Mouse (Mus musculus) small intestine, adult 10 weeks (tissue): Measurements from ENCODE around the gene 9430097D07Rik. TPM values are rescaled to one million over a fixed set of nuclear protein-coding genes. Genes with fewer than 3 reads are reported as not detected.

Experiments
- polyA plus RNA-seq: library from polyadenylated mRNA; stranded (reverse); fragments of 350-450 nt; fragmentation: Illumina TruSeq; extraction: RNeasy Lipid Tissue Mini Kit (QIAGEN cat#74804); gene quantifications from one replicate; pipeline ENCODE4 v1.2.3, GENCODE M21; 2014; ENCODE audit warnings: low replicate concordance

Gene 9430097D07Rik
- polyA plus RNA-seq = not detected

DNA sequence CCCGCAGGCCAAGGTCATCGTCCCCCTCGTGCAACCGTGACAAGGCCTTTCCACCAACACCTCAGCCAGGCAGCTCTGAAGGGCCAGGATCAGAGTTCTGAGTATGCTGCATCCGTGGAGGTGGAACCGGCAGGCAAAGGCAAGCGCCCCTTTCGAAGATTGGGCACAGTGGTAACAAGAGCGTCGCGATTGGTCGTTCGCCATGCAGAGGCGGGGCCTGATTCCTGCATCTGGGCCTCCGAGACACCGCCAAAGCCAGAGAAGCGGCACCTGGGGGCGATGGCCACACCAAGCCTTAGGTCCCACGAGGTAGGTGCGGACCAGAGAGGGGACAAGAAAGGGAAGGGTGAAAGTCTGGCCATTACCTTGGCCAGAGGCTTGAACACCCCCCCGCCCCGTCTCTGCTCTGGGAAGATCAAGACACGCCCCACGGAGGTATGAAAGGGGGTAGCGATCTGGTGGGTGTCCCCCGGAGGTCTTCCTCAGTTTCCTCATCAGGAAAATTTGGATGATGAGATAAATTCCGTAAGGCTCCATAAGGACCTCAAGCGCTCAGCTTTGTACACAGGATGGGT, at the start of gene 9430097D07Rik:
TSS of gene 9430097D07Rik (minus strand) at position 99 of the 575 bp plus-strand sequence.

DNA sequence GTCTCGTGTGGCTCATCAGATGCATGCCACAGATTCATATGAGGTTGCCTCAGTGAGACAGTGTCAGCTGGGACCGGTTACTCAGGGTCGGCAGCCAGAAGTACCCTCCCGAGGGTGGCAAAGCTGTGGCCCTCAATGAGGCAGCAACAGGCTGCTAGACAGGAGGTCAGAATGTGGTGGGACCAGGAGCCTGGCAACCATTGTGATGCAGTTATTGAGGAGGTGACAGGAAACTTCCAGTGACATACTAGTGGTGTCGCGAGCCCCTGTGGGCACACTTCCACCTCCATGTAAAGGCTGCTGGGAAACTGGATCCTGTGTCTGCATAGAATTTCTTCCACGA, 46.0 kb upstream of the 9430097D07Rik start, which contains the start of gene Ak1:
TSS of gene Ak1 (plus strand) at position 242 of the 343 bp plus-strand sequence.

DNA sequence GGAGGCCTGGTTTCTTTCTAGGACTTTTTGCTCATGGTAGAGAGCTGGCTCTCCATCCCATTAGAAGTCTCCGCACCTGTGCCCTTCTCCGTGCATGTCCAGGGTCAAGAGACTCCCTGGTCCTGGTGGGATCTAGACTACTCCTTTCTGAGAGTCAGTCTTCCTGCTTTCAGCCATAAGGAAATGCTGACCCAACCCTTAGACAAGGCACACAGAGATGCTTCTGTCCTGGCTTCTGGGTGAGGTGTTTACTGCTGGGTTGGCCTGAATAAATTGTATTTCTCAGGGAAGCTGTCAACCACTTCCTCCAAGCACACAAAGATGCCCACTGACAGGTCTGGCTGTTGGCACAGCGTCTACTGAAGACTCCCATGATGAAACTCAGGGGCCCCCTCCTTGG, 23.9 kb upstream of the 9430097D07Rik start, which contains the start of gene St6galnac6:
TSS of gene St6galnac6 (plus strand) at position 301 of the 400 bp plus-strand sequence.

DNA sequence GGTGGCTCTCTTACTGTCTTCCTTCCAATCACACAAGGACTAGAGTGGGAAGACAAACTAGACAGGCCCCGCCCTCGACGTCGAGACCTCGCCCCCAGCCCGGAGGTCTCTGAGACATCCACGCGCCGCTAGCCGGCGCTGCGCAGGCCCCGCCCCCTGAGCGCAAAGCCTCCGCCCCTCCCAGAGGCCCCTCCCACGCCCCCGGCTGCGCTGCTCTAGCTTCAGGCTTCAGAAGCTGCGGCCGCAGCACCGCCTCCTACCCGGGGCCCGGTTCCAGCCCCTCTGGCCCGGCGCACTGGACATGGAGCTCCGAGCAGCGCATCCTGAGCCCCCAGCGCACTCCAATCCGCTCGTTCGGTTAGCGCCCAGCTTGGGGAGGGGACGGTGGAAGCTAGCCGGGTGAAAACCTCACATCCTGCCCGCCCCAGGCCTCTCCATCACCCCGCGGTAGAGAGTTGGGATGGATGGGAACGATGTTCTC, 11.4 kb upstream of the 9430097D07Rik start, which contains the start of gene St6galnac4:
TSS of gene St6galnac4 (plus strand) at position 225 of the 481 bp plus-strand sequence.

DNA sequence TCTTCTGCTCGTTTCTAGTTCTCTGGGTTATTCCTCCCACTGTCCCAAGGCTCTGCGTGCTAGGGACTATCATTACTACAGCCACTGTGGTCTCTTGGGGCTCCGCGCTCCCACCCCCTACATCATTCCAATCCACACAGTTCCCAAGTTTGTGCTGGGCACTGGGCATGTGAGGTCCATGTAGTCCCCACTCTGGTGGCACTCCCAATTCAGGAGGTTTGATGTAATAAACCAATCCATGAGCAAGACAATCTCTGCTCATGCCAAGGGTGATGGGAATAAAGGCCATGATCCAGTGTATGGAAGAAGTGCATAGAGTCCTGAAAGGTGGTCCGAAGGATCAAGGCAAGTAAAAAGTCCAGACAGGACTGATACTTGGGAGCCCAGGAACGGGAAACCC, 987 bp downstream of the 9430097D07Rik start, which contains the start of gene Pip5kl1:
TSS of gene Pip5kl1 (plus strand) at position 301 of the 400 bp plus-strand sequence.

DNA sequence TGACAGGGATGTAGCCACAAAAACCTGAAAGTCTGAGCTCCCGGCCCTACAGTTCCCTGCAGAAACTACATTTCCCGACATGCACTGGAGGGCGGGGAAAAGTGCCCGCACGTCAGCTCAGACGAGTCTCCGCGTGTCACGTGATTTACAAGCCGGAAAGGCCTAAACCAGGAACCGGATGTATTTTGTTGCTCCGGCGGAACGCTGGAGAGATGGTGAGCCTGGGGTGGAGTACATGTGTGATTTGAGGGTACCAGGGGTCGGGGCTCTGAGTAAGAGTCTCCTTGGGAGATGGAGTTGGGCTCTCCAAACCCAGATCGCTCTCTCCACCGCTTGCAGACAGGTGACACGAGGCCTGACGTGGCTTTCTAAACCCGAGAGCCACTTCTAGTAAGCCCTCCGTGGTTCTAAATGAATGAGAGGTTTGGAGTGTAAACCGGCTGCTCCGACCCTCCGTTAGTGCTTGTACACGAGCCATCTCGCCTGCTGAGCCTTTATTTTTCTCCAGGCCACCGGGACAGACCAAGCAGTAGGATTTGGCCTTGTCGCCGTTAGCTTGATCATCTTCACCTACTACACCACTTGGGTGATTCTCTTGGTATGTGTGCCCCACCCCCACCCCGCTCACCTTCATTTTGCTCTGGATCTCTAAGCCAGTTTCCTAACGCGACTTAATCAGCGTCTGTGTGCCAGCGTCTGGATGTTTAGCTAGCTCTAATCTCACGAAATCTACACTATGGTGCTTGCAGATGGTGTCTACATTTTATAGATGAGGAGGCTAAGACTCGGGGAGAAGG, 4.6 kb downstream of the 9430097D07Rik start, which contains the start of gene Dpm2:
TSS of gene Dpm2 (plus strand) at position 161 of the 797 bp plus-strand sequence.

DNA sequence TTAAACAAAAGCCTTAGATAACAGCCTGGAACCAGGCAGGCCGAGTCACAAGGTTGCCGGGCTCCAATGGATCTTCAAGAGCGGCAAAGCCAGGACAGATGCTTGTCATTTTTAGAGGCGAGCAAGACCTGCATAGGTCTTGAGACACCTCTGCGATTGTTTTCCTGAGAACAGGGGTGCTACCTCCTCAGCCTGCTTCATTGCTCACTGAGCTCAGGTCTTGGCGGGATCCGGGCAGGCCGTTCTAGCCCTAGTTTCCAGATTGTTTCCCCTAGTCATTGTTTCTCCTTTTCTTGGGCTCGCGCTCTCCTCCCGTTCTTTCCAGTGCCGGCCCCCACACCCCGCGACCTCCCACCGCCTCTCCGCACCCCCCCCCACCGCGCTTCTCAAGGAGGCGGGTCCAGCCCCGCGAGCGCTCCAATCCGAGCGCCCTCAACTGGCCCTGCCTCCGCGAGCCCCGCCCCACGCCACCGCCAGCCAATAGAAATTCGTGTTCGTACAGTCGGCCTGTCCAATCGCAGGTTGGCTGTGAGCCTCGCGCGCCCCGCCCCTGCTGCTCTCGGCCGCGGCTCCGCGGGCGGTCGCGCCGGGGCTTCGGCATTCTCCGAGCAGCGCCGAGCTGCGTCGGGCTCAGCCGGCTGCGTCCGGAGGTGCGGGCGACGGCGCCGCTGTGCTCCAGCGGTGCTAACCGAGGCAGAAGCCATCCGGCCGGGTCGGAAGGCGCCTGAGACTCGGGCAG, 40.6 kb downstream of the 9430097D07Rik start, which contains the start of gene Fam102a:
TSS of gene Fam102a (plus strand) at position 600 of the 739 bp plus-strand sequence.

Other genes with a start within 250 kb of the 9430097D07Rik start
- gene Ciz1, start 223.4 kb downstream of the 9430097D07Rik start, polyA plus RNA-seq = 9.2 TPM
- gene Dnm1, start 222.3 kb downstream of the 9430097D07Rik start, polyA plus RNA-seq = 4.1 TPM
- gene 1110008P14Rik, start 193.7 kb downstream of the 9430097D07Rik start, polyA plus RNA-seq = 0.52 TPM
- not detected for gene Lcn2, start 187.4 kb downstream of the 9430097D07Rik start, polyA plus RNA-seq
- gene Ptges2, start 179.8 kb downstream of the 9430097D07Rik start, polyA plus RNA-seq = 1.1 TPM
- gene Naif1, start 125.2 kb downstream of the 9430097D07Rik start, polyA plus RNA-seq = 0.59 TPM
- 2.0 TPM for gene Slc25a25, start 124.2 kb downstream of the 9430097D07Rik start, polyA plus RNA-seq
- gene Fam102a, start 40.4 kb downstream of the 9430097D07Rik start, polyA plus RNA-seq = 15.2 TPM
- gene Dpm2, start 4.8 kb downstream of the 9430097D07Rik start, polyA plus RNA-seq = 2.4 TPM
- not detected for gene Pip5kl1, start 887 bp downstream of the 9430097D07Rik start, polyA plus RNA-seq
- gene St6galnac4, start 11.4 kb upstream of the 9430097D07Rik start, polyA plus RNA-seq = 0.59 TPM
- gene St6galnac6, start 24.0 kb upstream of the 9430097D07Rik start, polyA plus RNA-seq = 0.30 TPM
- 0.33 TPM for gene Ak1, start 46.1 kb upstream of the 9430097D07Rik start, polyA plus RNA-seq
- gene Eng, start 70.9 kb upstream of the 9430097D07Rik start, polyA plus RNA-seq = 0.11 TPM
- gene Fpgs, start 128.5 kb upstream of the 9430097D07Rik start, polyA plus RNA-seq = not detected
- gene Cdk9, start 137.4 kb upstream of the 9430097D07Rik start, polyA plus RNA-seq = 31.9 TPM
- gene Sh2d3c, start 145.4 kb upstream of the 9430097D07Rik start, polyA plus RNA-seq = 0.19 TPM
- gene 6330409D20Rik, start 165.3 kb upstream of the 9430097D07Rik start, polyA plus RNA-seq = not detected
- 1.3 TPM for gene Tor2a, start 181.6 kb upstream of the 9430097D07Rik start, polyA plus RNA-seq
- gene Ttc16, start 199.9 kb upstream of the 9430097D07Rik start, polyA plus RNA-seq = 0.41 TPM
- 0.82 TPM for gene Ptrh1, start 200.1 kb upstream of the 9430097D07Rik start, polyA plus RNA-seq
- gene Cfap157, start 208.7 kb upstream of the 9430097D07Rik start, polyA plus RNA-seq = not detected